Mouse (Mus musculus) hindbrain, embryonic 16.5 days (tissue): ENCODE results near the gene Arid5b. TPM values are rescaled to one million over a fixed set of nuclear protein-coding genes. Genes with fewer than 3 reads are reported as not detected.

Source experiments
- ATAC-seq: fragments of 200-750 bp; cut with Nextera tagmentation; 2 replicates; pipeline ENCODE4 v1.8.0; 2017; ENCODE audit warnings: moderate TSS enrichment, moderate library complexity
- H3K27ac ChIP-seq: fragments of 300-500 bp; sonication (generic); 2 replicates; pipeline ENCODE4 v1.5.1; 2014; ENCODE audit warnings: low read depth, mild to moderate bottlenecking, control low read depth, low read length, moderate library complexity
- H3K27me3 ChIP-seq: fragments of 300-500 bp; sonication (generic); replicated peaks from 2 replicates; pipeline ENCODE4 v1.6.1; 2014; ENCODE audit warnings: low read length; ENCODE audit not compliant: control insufficient read depth, insufficient read depth
- H3K36me3 ChIP-seq: fragments of 300-500 bp; sonication (generic); 2 replicates; pipeline ENCODE4 v1.6.1; 2014; ENCODE audit warnings: mild to moderate bottlenecking, low read length, moderate library complexity, mixed read lengths; ENCODE audit not compliant: control insufficient read depth, insufficient read depth
- H3K4me1 ChIP-seq: fragments of 300-500 bp; sonication (generic); 2 replicates; pipeline ENCODE4 v1.6.1; 2014; ENCODE audit warnings: low read depth, low read length; ENCODE audit not compliant: control insufficient read depth, insufficient read depth
- H3K4me2 ChIP-seq: fragments of 300-500 bp; sonication (generic); 2 replicates; pipeline ENCODE4 v1.6.1; 2014; ENCODE audit warnings: mild to moderate bottlenecking, low read length, control low read depth, moderate library complexity
- H3K4me3 ChIP-seq: fragments of 300-500 bp; sonication (generic); 2 replicates; pipeline ENCODE4 v1.5.1; 2014; ENCODE audit warnings: mild to moderate bottlenecking, low read length, control low read depth, moderate library complexity
- H3K9ac ChIP-seq: fragments of 300-500 bp; sonication (generic); 2 replicates; pipeline ENCODE4 v1.6.1; 2014; ENCODE audit warnings: low read depth, mild to moderate bottlenecking, control low read depth, low read length, moderate library complexity
- H3K9me3 ChIP-seq: fragments of 300-500 bp; sonication (generic); 2 replicates; pipeline ENCODE4 v1.6.1; 2014; ENCODE audit warnings: mild to moderate bottlenecking, low read length, moderate library complexity; ENCODE audit not compliant: control insufficient read depth
- whole genome bisulfite sequencing: fragments of 180-500 bp; shearing (Covaris S2); extraction: QIAGEN DNeasy Blood & Tissue Kit; methylation state at CpG from one replicate; pipeline ENCODE4 v1.1.7; 2014; 5-methylcytosine and 5-hydroxymethylcytosine counted together
- polyA plus RNA-seq: library from polyadenylated mRNA; unstranded; fragments of >200 nt; fragmentation: Nextera tagmentation; extraction: Ambion mirVana; gene quantifications from 2 replicates; pipeline ENCODE4 v1.2.1, GENCODE M21; 2015

Arid5b gene
- polyA plus RNA-seq, 1 experiment from 2014 or later: 16.6 TPM

GRCm38 (mm10) chr10:68240094-68240803 lies 38.3 kb downstream of the Arid5b start:
- no peak for ATAC-seq
- 69% methylated on average over 3 of the region's 3 CpGs for WGBS
- Histone ChIP-seq H3K27ac (no peak overlapping the region), H3K4me3 (no peak overlapping the region), H3K4me1 (no peaks in the 10 kb centered on the region), H3K9ac (no peak overlapping the region), H3K4me2 (no peak overlapping the region), H3K36me3 (peaks cover 9% of the 10 kb centered on the region), H3K27me3 (no peaks in the 10 kb centered on the region), H3K9me3 (no peaks in the 10 kb centered on the region)

- H3K36me3 ChIP-seq: peaks cover 9% of the 10 kb centered on the region
- WGBS: 63% methylated on average over 7 of the region's 7 CpGs
- H3K9ac ChIP-seq: no peak overlapping the region
- no peak overlapping the region for H3K27ac ChIP-seq
- H3K4me1 ChIP-seq: no peaks in the 10 kb centered on the region
- H3K27me3 ChIP-seq: no peaks in the 10 kb centered on the region
- H3K4me3 ChIP-seq: no peak overlapping the region
- no peak for ATAC-seq
- H3K9me3 ChIP-seq: no peaks in the 10 kb centered on the region
- H3K4me2 ChIP-seq: no peak overlapping the region
Measured at GRCm38 (mm10) chr10:68239426-68240070, 39.0 kb downstream of the Arid5b start.

GRCm38 (mm10) chr10:68238707-68239425 lies 39.7 kb downstream of the Arid5b start:
- WGBS: 47% methylated on average over 5 of the region's 5 CpGs
- Histone ChIP-seq H3K27ac (no peak overlapping the region), H3K4me2 (no peak overlapping the region)

GRCm38 (mm10) chr10:68238182-68238581 lies 40.4 kb downstream of the Arid5b start:
- no peaks in the 10 kb centered on the region for H3K27me3 ChIP-seq

More at GRCm38 (mm10) chr10:68238707-68239425, 39.7 kb downstream of the Arid5b start:
- Histone ChIP-seq H3K4me1 (no peaks in the 10 kb centered on the region), H3K9ac (no peak overlapping the region), H3K4me3 (no peak overlapping the region), H3K36me3 (peaks cover 9% of the 10 kb centered on the region), H3K27me3 (no peaks in the 10 kb centered on the region), H3K9me3 (no peaks in the 10 kb centered on the region)
- ATAC-seq: no peak

GRCm38 (mm10) chr10:68236956-68237455 lies 41.5 kb downstream of the Arid5b start:
- Histone ChIP-seq H3K4me2 (no peak overlapping the region), H3K27me3 (no peaks in the 10 kb centered on the region), H3K36me3 (peaks cover 2% of the 10 kb centered on the region; the same call in 1 of the 2 replicates), H3K4me3 (no peak overlapping the region), H3K9ac (no peak overlapping the region), H3K27ac (no peak overlapping the region), H3K9me3 (no peaks in the 10 kb centered on the region), H3K4me1 (no peaks in the 10 kb centered on the region)
- no peak for ATAC-seq
- 85% methylated on average over 14 of the region's 14 CpGs for WGBS

More at GRCm38 (mm10) chr10:68238182-68238581, 40.4 kb downstream of the Arid5b start:
- Histone ChIP-seq H3K9me3 (no peaks in the 10 kb centered on the region), H3K9ac (no peak overlapping the region), H3K4me2 (no peak overlapping the region), H3K27ac (no peak overlapping the region), H3K4me3 (no peak overlapping the region), H3K36me3 (peaks cover 11% of the 10 kb centered on the region), H3K4me1 (no peaks in the 10 kb centered on the region)
- WGBS: 31% methylated on average over 3 of the region's 3 CpGs
- no peak for ATAC-seq

- H3K4me2 ChIP-seq: no peak overlapping the region
- no peaks in the 10 kb centered on the region for H3K4me1 ChIP-seq
- no peak overlapping the region for H3K9ac ChIP-seq
- H3K27me3 ChIP-seq: no peaks in the 10 kb centered on the region
- H3K4me3 ChIP-seq: no peak overlapping the region
- no peaks in the 10 kb centered on the region for H3K9me3 ChIP-seq
- 73% methylated on average over 18 of the region's 18 CpGs for WGBS
- no peak overlapping the region for H3K27ac ChIP-seq
- peaks cover 2% of the 10 kb centered on the region; the same call in 1 of the 2 replicates for H3K36me3 ChIP-seq
- 0 out of 2 replicates have a peak, but pooled peaks have one; percentile 40 for ATAC-seq
Measured at GRCm38 (mm10) chr10:68231385-68232182, 47.0 kb downstream of the Arid5b start.

- no peak overlapping the region for H3K4me3 ChIP-seq
- ATAC-seq: no peak
Measured at GRCm38 (mm10) chr10:68230653-68231384, 47.7 kb downstream of the Arid5b start.

More at GRCm38 (mm10) chr10:68230653-68231384, 47.7 kb downstream of the Arid5b start:
- no peak overlapping the region for H3K4me2 ChIP-seq
- 71% methylated on average over 13 of the region's 13 CpGs for WGBS
- H3K27ac ChIP-seq: no peak overlapping the region
- H3K4me1 ChIP-seq: no peaks in the 10 kb centered on the region
- H3K36me3 ChIP-seq: peaks cover 2% of the 10 kb centered on the region; the same call in 1 of the 2 replicates
- no peak overlapping the region for H3K9ac ChIP-seq
- no peaks in the 10 kb centered on the region for H3K9me3 ChIP-seq
- H3K27me3 ChIP-seq: no peaks in the 10 kb centered on the region
